Mouse (Mus musculus) splenic B cell, adult 2 months (primary cell): ENCODE measurements around the gene Actr3b.
"Not testable (repeated sequence)": the region's sequence is repeated elsewhere in the genome, so short reads cannot be mapped to it uniquely, and the experiment has no call there.

Experiments used
- DNase-seq: peaks from one replicate; pipeline ENCODE4 v3.0.0-alpha.2; 2011; ENCODE audit warnings: low read depth, low spot score
- H3K27me3 ChIP-seq: 2 replicates; pipeline ENCODE4 v1.6.1; 2012; ENCODE audit warnings: mild to moderate bottlenecking, low read length, moderate library complexity, mixed read lengths; ENCODE audit not compliant: control insufficient read depth, poor library complexity, insufficient read depth, severe bottlenecking
- H3K36me3 ChIP-seq: 2 replicates; pipeline ENCODE4 v1.6.1; 2012; ENCODE audit warnings: mild to moderate bottlenecking, low read length, moderate library complexity, mixed read lengths; ENCODE audit not compliant: control insufficient read depth, poor library complexity, insufficient read depth, severe bottlenecking

Actr3b gene

DNA sequence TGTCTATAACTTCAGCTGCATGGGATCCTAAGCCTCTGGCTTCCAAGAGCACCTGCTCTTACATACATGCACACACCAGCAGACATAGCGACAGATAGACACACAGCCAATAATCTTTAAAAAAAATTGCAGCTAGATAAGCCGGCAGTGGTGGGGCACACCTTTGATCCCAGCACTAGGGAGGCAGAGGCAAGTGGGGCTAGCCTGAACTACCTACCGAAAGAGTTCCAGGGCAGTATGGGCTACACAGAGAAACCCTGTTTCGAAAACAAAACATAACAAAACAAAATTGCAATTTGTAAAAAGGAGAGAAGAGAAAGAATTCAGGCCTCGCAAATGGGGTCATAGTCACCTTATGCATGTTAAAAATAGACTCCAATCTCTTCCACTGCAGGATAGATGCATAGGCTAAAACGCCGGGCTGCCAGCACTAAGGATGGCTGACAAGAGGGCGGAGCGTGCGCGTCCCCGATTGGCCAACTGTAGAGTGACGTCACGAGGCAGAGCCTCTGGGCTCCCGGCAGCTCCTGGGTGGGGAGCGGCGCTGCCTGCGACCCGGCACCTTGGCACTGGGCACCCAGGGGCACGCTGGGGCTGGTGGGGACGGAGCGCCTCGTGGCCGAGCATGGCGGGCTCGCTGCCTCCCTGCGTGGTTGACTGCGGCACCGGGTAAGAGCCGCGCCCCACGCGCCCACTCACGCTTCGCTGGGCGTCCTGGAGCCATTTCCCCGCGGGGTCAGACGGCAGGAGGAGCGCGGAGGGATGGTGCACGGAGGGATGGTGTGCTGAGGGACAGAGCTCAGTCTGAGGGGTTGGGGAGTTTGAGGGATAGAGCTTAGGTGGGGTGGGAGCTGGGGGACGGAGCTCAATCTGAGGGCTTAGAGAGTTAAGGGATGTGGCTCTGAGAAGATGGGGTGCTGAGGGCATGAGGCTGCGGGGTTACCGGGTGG is at the start of gene Actr3b:
Gene Actr3b, plus strand, starts transcription at position 538 of the 950 bp plus-strand sequence.
- no peaks in the 10 kb centered on the region for H3K36me3 ChIP-seq
- no peaks in the 10 kb centered on the region for H3K27me3 ChIP-seq
- DNase-seq: peak; percentile 85

DNA sequence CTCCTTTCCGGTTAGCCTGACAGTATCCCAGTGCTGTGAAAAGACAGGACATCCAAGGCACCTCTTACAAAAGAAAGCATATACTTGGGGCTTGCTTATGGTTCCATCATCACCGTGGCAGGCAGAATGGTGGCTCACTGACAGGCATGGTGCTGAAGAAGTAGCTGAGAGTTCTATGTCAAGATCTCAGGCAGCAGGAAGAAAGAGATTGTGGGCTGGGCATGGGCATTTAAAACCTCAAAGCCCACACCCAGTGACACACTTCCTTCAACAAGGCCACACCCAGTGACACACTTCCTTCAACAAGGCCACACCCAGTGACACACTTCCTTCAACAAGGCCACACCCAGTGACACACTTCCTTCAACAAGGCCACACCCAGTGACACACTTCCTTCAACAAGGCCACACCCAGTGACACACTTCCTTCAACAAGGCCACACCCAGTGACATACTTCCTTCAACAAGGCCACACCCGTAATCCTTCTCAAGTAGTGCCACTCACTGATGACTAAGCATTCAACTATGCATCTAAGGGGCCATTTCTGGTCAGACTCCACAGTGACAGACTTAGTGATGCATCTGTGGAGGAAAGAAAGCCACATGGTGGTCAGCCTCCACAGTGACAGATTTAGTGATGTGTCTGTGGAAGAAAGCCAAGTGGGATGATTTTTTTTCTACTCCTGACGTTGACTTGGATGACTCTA is 46.6 kb upstream of the Actr3b start:
- peak; percentile 50 for DNase-seq
- not testable (repeated sequence) for H3K36me3 ChIP-seq, H3K27me3 ChIP-seq

DNA sequence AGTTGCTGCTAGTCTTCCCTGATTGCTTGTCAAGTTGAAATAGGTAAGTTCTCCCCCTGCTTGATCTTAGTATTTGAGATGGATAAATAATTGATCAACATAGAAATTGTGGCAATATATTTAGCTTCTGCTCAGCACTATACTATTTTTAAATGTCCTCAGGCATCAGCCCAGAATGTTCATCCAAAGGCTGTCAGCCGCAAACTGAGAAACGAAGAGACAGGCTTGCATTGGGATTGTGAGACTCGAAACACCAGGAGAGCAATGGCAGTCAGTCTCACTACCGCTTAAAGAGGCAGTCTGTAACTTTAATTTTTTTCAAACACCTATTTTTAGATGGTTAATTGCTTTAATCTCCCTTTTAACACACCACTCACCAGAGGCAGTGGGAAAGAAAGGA is 40.4 kb upstream of the Actr3b start:
- Histone ChIP-seq H3K36me3 (no peaks in the 10 kb centered on the region), H3K27me3 (no peaks in the 10 kb centered on the region)
- DNase-seq: no peak

DNA sequence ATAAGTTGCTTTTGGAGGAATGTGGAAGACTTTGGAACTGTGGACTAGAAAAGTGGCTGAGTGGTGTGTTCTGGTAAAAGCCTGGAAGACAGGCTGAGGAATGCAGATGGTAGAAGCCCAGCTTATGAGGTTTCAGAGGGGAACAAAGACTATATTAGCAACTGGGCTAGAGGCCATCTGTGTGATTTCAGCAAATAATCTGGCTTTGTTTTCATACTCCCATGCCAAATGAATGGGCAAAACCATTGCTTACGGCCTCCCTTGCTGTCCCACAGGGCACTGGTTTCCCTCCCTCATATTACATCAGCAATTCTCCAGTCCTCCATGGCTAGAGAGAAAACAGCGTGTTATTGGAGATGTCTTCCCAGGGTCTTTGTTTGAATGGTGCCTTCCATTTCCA is 36.8 kb upstream of the Actr3b start:
- Histone ChIP-seq H3K36me3 (no peaks in the 10 kb centered on the region), H3K27me3 (no peaks in the 10 kb centered on the region)
- DNase-seq: no peak

DNA sequence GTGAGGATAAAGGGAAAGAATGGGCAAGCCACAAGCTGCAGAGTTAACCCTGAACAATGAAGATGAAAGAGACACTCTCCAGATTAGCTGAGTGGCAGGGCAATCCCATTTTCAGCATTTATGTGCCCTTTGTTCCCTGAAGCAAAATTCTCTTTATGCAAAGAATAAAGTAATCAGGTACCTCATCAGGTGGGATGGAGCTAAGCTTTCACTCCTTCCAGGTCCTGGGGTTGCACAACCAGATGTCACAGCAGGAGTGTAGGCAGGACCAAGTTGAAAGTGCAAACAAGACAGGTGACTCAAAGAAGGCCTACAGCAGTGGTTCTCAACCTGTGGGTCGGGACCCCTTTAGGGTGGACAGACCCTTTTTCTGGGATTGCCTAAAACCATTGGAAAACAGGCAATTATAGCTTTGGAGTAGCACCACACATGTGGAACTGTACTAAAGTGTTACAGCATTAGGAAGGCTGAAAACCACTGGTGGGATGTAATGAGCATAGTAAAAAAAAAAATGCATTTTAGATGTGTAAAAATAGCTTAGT is 35.6 kb upstream of the Actr3b start:
- Histone ChIP-seq H3K27me3 (no peaks in the 10 kb centered on the region), H3K36me3 (no peaks in the 10 kb centered on the region)
- DNase-seq: no peak

DNA sequence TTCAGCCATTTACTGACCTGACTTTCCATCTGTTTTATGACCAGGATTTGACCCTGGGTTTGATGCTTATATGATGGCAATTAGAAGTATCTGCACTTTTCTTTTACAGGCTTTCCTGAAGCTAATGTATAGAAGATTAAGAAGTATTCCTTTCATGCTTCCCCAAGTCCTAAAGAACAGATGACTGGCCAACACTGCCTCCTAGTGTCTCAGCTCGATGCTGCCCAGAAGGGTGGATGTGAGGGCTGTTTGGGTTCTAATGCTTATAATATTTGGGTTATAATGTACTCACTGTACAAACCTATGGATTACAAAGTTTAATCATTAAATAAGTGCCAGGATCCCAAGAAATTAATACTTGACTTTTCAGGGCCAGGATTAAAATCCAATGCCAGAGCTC is 25.5 kb upstream of the Actr3b start:
- no peaks in the 10 kb centered on the region for H3K27me3 ChIP-seq
- H3K36me3 ChIP-seq: no peaks in the 10 kb centered on the region
- DNase-seq: peak; percentile 66

DNA sequence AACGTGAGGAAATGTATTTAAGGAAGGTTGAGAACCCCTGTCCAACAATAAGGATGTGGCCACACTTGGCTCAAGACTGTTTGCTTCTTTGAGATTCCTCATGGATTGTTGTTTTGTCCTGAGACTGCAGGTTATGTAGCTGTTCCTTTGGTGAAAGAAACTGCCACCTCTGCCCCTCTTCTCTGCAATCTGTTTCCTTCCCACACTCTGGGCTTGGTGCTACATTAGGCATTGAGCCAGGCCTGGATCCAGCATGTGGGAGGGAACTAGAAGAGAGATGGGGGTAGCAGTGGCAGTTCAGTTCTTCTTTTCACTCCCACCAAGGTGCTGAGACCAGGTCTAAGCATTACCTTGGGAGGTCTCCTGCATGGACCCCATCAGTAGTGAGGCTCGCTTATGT is 23.9 kb upstream of the Actr3b start:
- no peaks in the 10 kb centered on the region for H3K36me3 ChIP-seq
- no peak for DNase-seq
- H3K27me3 ChIP-seq: no peaks in the 10 kb centered on the region

DNA sequence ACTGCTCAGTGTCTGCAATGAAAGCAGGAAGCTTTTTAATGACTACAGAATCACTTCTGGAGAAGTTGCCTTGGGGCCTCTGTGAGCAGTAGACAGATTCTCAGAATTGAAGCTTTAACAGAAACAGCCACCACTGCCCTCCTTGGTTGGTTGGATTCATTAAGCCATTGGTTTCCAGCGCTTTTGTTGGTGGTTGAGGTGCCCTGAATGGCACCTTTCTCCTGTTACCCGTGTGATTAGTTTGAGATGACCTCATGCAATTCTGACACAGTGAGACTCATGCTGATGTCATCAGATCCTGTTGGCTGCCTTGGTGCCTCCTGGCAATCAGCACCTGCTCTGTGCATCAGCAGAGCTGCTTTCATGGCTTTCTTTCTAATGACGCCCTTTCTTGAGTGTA is 21.3 kb upstream of the Actr3b start:
- no peak for DNase-seq
- H3K36me3 ChIP-seq: no peaks in the 10 kb centered on the region
- no peaks in the 10 kb centered on the region for H3K27me3 ChIP-seq

DNA sequence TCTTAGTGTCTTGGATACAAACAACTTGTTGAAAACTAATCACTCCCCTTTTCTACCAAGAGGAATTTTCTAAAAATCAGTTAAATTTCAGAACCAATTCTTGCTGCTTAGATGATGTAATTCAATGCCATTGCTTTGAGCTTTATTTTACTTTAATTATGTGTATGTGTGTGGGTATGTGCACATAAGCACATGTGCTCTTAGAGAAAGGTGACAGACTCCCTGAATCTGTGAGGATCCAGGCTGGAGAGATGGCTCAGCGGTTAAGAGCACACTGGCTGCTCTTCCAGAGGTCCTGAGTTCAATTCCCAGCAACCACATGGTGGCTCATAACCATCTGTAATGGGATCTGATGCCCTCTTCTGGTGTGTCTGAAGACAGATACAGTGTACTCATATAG is 20.9 kb upstream of the Actr3b start:
- not testable (repeated sequence) for DNase-seq, H3K36me3 ChIP-seq, H3K27me3 ChIP-seq

DNA sequence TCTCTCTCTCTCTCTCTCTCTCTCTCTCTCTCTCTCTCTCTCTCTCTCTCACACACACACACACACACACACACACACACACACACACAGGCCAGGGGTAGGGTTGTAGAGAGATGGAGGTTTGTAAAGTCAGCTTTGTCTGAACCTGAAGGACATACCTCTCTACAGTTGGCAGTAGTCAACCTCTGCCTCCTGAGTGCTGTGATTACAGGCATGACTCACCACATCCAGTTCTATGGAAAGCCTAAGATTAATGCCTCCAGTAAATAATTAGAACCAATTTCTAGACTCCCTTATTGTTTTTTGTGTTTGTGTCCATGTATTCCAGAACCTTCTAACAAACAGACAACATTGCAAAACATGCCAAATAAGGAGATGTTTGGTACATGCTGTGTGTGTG is 11.9 kb upstream of the Actr3b start:
- no peak for DNase-seq
- H3K36me3 ChIP-seq: no peaks in the 10 kb centered on the region
- H3K27me3 ChIP-seq: no peaks in the 10 kb centered on the region

DNA sequence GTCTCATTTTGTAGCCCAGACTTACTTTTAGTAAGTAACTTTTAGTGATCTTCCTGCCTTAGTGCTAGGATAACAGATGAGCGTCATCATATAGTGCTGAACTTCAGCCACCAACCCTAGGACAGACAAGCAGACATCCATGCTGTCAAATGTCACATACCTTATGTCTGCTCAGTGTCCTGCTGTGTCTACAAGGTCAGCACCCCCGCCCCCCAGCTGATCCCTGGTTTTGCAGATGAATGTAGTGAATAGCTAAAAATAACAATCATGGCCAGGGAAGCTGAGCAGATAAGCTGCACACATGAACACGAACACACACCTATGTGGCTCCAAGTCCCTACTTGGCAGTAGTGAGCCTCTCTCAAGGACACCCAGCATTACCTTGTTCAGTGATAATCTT is 11.2 kb upstream of the Actr3b start:
- Histone ChIP-seq H3K27me3 (no peaks in the 10 kb centered on the region), H3K36me3 (no peaks in the 10 kb centered on the region)
- DNase-seq: no peak

DNA sequence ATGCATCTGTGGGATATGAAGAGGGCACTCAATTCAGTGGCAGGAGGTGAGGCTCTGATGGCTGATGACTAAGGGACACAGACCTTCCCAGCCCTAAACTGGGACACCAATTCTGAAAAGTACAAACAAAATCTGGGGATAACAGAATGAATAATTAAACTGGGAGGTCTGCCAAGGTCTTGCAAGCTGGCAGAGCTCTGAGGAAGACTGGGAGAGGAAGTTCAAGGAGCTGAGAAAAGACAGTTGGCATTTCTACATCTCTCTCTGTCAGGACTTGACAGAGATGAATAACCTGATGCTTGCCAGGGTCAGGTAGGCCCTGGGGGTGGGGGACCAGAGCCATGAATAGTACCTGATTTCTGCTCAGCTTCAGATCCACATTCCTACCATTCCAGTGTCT is 8.2 kb upstream of the Actr3b start:
- Histone ChIP-seq H3K36me3 (no peaks in the 10 kb centered on the region), H3K27me3 (no peaks in the 10 kb centered on the region)
- DNase-seq: no peak

DNA sequence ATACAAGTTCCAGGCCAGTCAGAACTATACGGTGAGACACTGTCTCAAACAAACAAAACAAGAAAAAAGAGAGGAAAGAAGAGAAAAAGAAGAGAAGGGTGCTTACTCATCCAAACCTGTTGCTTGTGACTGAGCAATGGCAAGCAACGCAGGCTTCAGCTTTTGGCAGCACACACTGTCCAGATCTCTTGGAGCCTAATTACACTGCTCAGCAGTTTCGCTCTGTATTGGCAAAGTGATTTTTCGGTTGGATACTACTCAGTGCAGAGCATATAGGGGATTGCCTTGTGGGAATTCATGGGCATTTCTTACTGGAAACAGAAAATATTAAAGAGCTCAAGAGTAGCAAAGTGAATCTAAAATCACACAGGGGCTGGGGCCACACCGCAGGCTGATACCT is 6.9 kb upstream of the Actr3b start:
- Histone ChIP-seq H3K36me3 (no peaks in the 10 kb centered on the region), H3K27me3 (no peaks in the 10 kb centered on the region)
- no peak for DNase-seq

DNA sequence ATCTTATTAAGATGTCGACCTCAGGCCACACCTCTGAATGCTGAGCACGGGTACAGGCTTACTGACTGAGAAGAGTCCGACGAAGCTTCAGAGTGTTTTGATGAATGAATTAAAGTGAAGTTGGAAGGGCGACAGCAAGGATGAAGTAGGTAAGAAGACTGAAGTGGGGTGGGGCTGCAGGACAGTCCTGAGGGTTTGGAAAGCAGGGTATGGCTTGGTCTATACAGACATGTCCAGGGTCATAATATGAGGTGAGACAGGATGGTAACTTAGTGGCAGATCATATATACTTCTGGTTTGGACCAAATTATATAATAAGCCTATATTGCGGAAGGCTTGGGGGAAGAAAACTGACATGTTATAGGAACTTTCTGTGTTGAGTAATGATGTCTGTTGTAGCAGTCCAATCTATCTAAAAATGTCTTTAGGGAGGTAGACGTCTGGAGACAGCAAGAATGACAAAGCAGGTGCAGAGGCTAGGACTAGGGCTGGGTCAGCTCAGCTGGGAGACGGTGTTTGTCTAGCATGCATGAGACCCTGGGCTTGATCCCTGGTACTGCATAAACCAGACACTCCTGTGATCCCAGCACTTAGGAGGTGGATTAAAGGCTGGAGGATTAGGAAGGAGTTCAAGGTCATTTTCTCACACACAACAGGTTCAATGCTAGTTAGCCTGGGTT is 6.1 kb upstream of the Actr3b start:
- DNase-seq: no peak

More for the DNA sequence above, 6.1 kb upstream of the Actr3b start:
- Histone ChIP-seq H3K27me3 (no peaks in the 10 kb centered on the region), H3K36me3 (no peaks in the 10 kb centered on the region)
